Mouse (Mus musculus) gastrocnemius, postnatal 14 days (tissue): Measurements from ENCODE around the gene Gm49673. TPM values are rescaled to one million over a fixed set of nuclear protein-coding genes. Genes with fewer than 3 reads are reported as not detected.
A peak's percentile ranks its signal among the peaks of the same experiment; 100 is the strongest.
"Not testable (repeated sequence)": the region's sequence is repeated elsewhere in the genome, so short reads cannot be mapped to it uniquely, and the experiment has no call there.

Experiments used
- DNase-seq: peaks from one replicate; pipeline ENCODE4 v3.0.0; 2021; ENCODE audit warnings: mixed read lengths
- intact Hi-C: fragments of 180-260 bp; cut with DNase I; formaldehyde crosslinking; loops from one replicate; pipeline ENCODE4 v1.15.1; 2025; ENCODE audit warnings: low total_unique reads
- total RNA-seq, 2 experiments: library from RNA; stranded (reverse); gene quantifications; 2 replicates each; pipeline ENCODE4 v1.2.3; 2021

Gene Gm49673
- total RNA-seq, 2 experiments from 2014 or later = 0.14 TPM; not detected in 1

- intact Hi-C loops, DNase-seq: not testable (repeated sequence)
Observed at GRCm38 (mm10) chr17:8143802-8144673, 3.5 kb downstream of the Gm49673 start.

DNA sequence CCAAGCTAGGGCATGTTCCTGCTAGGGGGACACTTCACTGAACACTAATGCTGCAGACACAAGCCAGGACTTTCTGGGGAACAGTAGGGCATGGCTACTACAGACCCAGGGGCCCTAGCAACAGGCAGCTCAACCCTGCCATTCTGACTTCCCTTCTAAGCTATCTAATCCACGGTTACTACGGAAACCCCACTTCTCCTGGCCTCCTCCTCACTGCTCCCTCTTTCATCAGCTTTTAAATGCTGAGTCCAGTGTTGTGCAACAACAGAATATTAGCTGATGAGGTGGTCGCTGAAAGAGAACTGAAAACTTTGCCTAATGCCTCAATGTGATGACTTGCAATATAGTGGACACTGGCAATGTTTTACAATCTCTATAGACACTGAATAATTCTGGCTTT is 7.4 kb downstream of the Gm49673 start:
- intact Hi-C loops, DNase-seq: not testable (repeated sequence)

- DNase-seq, intact Hi-C loops: not testable (repeated sequence)
Observed at GRCm38 (mm10) chr17:8138116-8138515, 9.5 kb downstream of the Gm49673 start.

DNA sequence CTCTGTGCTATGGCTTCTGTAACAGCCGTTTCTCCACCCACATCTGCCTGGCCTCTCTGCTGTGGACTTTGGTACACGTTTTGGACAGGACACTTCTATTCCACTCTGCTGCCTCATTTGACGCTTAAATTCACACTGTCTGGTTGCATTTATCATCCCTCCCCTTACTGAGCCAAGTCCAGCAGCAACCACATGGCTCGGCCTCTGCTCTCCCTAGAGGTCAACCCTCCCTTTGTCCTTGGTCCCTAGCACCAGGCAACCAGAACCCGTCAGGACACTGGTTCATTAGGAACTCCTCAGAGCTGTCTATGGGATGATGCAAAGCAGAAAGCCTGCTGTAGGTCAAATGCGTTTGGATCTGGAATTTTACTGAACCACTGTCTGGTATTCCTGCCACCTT is 16.7 kb downstream of the Gm49673 start:
- intact Hi-C loops, DNase-seq: not testable (repeated sequence)

- intact Hi-C loops, DNase-seq: not testable (repeated sequence)
Observed at GRCm38 (mm10) chr17:8129578-8129977, 18.0 kb downstream of the Gm49673 start.

DNA sequence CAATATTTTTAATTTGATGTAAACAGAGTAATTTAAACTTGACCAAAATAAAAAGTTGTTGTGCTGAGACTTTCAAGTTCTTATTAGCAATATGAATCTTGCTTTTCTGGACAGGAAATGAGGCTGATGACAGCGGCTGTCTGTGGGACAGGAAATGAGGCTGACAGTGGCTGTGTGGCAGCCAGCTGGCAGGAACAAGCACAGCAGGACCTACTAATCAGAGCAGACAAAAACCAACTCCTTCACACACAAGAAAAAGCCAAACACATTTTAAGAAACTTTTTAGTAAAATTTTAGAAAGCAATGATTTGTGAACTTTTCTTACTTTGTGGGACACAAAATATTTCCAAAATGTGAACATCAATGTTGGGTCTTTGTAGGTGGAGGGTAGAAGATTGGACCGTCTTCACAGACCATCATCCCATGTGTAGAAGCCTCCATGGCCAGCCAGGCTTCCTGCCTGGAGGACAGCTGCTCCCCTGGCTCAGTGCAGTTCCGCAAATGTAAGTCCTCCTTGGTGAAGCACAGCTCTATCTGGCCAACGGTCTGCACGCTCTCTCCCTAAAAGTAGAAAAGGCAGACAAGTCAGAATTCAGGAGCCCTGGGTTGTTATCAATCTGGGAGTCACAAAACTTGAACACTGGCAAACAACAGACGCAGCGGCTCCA is 19.1 kb downstream of the Gm49673 start:
- DNase-seq, intact Hi-C loops: not testable (repeated sequence)

GRCm38 (mm10) chr17:8124586-8124985 is 23.0 kb downstream of the Gm49673 start:
- DNase-seq = not testable (repeated sequence)

GRCm38 (mm10) chr17:8122974-8123373 is 24.6 kb downstream of the Gm49673 start:
- intact Hi-C loops, DNase-seq: not testable (repeated sequence)

More at GRCm38 (mm10) chr17:8124586-8124985, 23.0 kb downstream of the Gm49673 start:
- intact Hi-C loops = not testable (repeated sequence)

- DNase-seq, intact Hi-C loops: not testable (repeated sequence)
Observed at GRCm38 (mm10) chr17:8116928-8117327, 30.7 kb downstream of the Gm49673 start.

- DNase-seq = peak; percentile 4
- intact Hi-C loops = not testable (repeated sequence)
Observed at GRCm38 (mm10) chr17:8116378-8116777, 31.2 kb downstream of the Gm49673 start.

DNA sequence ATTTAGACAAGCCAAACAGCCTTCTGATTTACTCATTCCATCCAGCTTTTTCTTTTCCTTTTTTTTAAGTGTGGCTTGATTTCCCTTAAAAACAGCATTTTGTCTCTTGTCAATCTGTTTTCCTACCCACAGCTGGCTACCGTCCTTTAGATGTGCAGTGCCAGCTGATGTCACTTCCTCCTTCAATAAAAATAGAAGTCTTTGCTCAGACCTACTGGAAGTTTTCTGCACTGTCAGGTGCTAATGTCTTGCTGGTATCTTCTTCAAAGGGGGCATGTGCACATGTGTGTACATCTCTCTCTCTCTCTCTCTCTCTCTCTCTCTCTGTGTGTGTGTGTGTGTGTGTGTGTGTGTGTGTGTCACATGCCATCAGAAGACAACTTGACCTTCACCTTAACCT is 35.4 kb downstream of the Gm49673 start:
- intact Hi-C loops, DNase-seq: not testable (repeated sequence)

DNA sequence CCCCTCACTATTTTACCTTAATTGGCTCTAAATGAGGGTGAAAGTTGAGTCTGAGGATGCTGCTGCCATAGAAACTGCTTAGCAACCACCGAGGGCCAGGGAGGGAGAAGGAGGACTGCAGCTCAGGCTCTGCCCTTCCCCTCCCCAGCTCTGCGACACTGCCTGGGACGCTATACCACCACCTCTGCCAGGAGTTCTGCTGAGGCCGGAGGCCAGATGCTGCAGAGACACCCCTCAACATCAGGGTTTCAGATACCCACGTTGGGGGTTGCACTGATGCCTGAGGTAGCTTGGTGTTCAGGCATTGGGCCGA is 46.3 kb downstream of the Gm49673 start:
- intact Hi-C loops, DNase-seq: not testable (repeated sequence)

GRCm38 (mm10) chr17:8100405-8101296 is 46.9 kb downstream of the Gm49673 start:
- DNase-seq, intact Hi-C loops: not testable (repeated sequence)

DNA sequence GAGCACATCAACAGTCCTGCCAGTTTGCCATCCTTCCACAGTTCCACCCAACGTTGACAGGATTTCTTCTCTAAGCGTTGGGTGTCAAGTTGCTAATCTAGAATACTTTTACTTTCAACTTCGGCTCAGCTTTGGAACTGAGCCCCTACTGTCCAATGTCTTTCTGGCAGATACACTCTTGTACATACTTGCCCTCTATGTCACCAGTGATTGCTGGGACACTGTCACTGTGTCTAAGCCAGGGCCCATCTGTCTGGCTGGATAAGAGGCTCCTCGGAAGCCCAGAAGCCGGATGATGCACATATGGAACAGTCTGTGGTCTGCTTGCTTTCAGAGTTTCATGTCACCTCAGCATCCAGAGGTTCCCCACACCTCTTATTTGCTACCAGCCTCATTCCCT is 51.4 kb downstream of the Gm49673 start:
- DNase-seq, intact Hi-C loops: not testable (repeated sequence)

DNA sequence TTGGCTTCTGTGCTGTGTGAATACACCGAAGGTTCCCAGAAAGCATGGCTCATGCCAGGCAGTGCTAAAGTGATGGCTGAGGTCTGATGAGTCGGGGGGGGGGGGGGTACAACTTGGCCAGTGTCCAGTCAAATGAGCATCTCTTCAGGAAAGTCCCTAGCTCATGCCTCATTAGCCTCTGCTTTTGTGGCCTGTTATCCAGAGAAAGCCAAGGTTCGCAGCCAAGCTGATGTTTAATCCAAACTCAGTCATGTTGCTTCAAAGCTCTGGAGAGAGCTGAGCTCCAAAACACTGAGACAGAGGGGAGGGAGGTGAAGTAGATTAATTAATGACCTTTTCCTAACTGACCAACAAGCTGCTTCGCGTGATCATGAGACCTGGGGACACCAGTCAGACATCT is 51.9 kb downstream of the Gm49673 start:
- intact Hi-C loops, DNase-seq: not testable (repeated sequence)

- DNase-seq, intact Hi-C loops: not testable (repeated sequence)
Observed at GRCm38 (mm10) chr17:8092537-8093526, 54.8 kb downstream of the Gm49673 start.

DNA sequence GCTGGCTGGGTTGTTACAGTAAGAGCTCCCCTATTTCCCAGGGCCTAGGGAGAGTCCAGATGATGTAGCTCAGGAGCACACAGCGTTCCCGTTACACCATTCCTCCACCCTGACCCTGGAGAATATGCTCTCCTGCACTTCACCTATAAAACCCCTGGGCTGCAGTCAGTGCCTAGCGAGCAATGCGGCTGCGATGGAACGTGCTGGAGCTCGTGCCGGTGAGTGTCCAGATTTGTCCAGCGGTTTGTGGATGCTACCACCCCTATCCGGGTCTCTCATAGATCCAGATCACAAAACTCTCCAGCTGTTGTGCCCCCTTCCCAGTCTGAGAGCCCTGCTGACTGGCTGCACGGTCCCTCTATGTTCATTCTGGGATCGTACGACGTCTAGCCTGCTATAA is 56.3 kb downstream of the Gm49673 start:
- intact Hi-C loops, DNase-seq: not testable (repeated sequence)

GRCm38 (mm10) chr17:8069847-8070246 is 77.7 kb downstream of the Gm49673 start:
- DNase-seq, intact Hi-C loops: not testable (repeated sequence)
